Mouse (Mus musculus) T-cell, adult 66 days (primary cell): ENCODE measurements around the gene Pde9a. TPM values are rescaled to one million over a fixed set of nuclear protein-coding genes. Genes with fewer than 3 reads are reported as not detected.

Experiments
- total RNA-seq, 2 experiments: library from RNA; stranded (reverse); gene quantifications; 3 replicates in 1 of 2; 4 replicates in 1 of 2; pipeline ENCODE4 v1.2.4; 2023

The Pde9a gene
- 1 to 10 TPM in 1 of 2 experiments, under 1 TPM in 1; 0.96 to 1.2 TPM for total RNA-seq

DNA sequence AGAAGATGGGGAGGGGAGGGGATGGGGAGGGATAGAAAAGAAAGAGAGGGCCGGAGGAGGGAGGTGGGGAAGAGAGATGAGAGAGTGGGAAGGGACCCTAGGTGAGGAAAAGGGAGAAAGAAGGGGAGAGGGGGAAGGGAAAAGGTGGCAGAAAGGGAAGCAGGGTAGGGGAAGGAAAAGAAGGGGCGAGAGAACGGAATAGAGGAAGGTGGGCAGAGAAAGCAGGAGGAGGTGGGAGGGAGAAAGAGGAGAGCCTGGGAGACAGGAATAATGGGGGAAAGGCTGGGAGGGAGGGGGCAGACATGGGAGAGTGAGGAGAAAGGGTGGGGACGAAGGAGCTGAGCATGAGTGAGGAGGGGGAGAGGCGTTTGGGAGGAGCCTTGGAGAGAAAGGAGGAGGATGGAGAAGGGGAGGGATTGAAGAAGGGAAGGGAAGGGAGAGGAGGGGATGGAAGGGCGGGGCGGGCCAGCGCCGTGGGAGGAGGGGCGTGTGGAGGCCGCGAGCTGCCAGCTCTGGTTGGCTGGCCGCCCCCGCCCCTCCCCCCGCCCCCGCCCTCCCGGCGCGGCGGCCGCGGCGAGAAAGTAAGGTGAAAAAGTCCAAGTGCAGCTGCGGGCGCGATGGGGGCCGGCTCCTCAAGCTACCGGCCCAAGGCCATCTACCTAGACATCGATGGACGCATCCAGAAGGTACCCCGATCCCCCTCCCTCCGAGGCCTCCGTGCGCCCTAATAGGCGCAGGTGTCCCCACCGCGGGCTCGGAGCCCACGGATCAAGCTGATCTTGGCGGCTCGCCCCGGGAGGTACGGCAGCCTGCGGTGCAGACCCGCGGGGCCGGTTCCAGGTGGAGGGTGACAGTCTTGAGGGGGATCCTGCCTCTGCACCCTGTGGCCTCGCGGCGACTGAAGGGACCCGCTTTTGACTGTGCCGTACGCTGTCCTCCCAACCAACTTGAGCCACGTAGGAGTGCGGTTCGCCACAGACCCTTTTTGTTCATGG, at the start of gene Pde9a:
TSS of gene Pde9a (plus strand) at position 540 of the 995 bp plus-strand sequence.

DNA sequence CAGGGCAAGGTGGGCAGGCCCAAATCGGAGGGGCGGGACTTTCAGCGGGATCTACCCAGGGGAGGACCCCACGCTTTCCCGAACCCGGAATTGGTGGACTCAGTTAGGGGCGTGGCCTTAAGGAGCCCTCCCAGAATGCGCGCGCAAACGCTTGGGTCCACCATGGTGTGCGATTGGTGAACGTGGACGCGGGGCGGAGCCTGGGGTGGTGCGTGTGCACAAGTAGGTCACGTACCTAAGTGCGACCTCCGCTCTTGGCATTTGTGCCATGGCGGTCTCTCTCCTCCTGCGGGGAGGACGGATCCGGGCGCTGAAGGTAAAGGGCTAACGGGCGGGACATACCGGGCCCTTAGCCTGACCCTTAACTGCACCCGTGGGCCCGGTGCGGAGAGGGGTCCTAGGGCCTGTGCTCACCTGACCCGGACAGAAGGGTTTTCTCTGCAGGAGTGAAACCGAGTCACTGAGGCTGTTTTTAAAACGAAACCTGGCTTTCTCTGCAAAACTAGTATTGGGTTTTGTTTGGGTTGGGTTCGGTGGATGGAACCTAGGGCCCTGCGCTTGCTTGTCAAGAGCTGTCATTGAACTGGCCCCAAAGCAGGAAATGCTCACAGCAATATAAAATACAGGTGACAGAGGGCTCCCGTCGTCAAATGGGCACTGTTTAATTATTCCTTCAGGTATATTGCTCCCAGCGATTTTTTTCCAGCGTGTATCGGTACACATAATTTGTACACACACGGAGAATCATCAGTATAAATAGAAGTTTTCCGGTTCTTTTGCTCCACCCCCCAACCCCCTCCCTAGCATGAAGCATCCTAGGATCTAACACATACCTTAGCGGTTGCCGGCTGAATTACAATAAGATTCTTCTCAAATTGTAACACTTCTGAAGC, 134.2 kb downstream of the Pde9a start, which contains the start of the genes Wdr4 and Ndufv3:
TSS of gene Wdr4 (minus strand) at position 35 of the 893 bp plus-strand sequence.
TSS of gene Ndufv3 (plus strand) at position 170 of the 893 bp plus-strand sequence.

Other genes with a start within 250 kb of the Pde9a start
- not detected for gene Tff2, start 241.9 kb upstream of the Pde9a start, total RNA-seq
- not detected for gene Tff1, start 220.9 kb upstream of the Pde9a start, total RNA-seq
- gene Tmprss3, start 187.2 kb upstream of the Pde9a start, total RNA-seq, result under 1 TPM; 0.24 to 0.41 TPM
- gene Ubash3a, start 178.3 kb upstream of the Pde9a start, total RNA-seq, result 100 to 1,000 TPM in 1 of 2 experiments, 10 to 100 TPM in 1; 97.2 to 107 TPM
- under 1 TPM in 1 of 2 experiments, not detected in 1; 0.73 TPM for gene Rsph1, start 108.8 kb upstream of the Pde9a start, total RNA-seq
- gene Slc37a1, start 99.4 kb upstream of the Pde9a start, total RNA-seq, result 100 to 1,000 TPM in 1 of 2 experiments, 10 to 100 TPM in 1; 93.7 to 101 TPM
- gene Wdr4, start 133.8 kb downstream of the Pde9a start, total RNA-seq, result 10 to 100 TPM; 42.7 to 50.1 TPM
- gene Ndufv3, start 133.9 kb downstream of the Pde9a start, total RNA-seq, result 100 to 1,000 TPM; 126 to 127 TPM
- gene Pknox1, start 178.5 kb downstream of the Pde9a start, total RNA-seq, result 10 to 100 TPM; 62.0 to 70.5 TPM